Mouse (Mus musculus): ENCODE measurements around the gene Schip1. TPM values are rescaled to one million over a fixed set of nuclear protein-coding genes. Genes with fewer than 3 reads are reported as not detected.

Schip1 gene
- polyA plus RNA-seq, 1 experiment from 2014 or later, result 60.3 TPM

GRCm38 (mm10) chr3:68377452-68378198, 313.0 kb downstream of the Schip1 start:
- no peaks in the 10 kb centered on the region for H3K36me3 ChIP-seq (ENCODE audit: control insufficient read depth, insufficient read depth)
- H3K9me3 ChIP-seq (replicated peaks; ENCODE audit: control insufficient read depth, low read length), result no peaks in the 10 kb centered on the region
- no peak overlapping the region for H3K4me2 ChIP-seq (ENCODE audit: low read depth, low read length)
- H3K9ac ChIP-seq (ENCODE audit: low read length), result no peak overlapping the region
- no peaks in the 10 kb centered on the region for H3K4me1 ChIP-seq (ENCODE audit: control insufficient read depth, insufficient read depth, low read length)
- ATAC-seq (replicated peaks; ENCODE audit: extremely low read depth, insufficient read depth, low FRiP score), result no peak
- H3K27me3 ChIP-seq (ENCODE audit: control insufficient read depth, insufficient read depth, low read length), result no peaks in the 10 kb centered on the region
- H3K27ac ChIP-seq (ENCODE audit: low read length), result no peak overlapping the region
- WGBS, result 73% methylated on average over 7 of the region's 7 CpGs
- H3K4me3 ChIP-seq (ENCODE audit: low read length), result no peak overlapping the region

DNA sequence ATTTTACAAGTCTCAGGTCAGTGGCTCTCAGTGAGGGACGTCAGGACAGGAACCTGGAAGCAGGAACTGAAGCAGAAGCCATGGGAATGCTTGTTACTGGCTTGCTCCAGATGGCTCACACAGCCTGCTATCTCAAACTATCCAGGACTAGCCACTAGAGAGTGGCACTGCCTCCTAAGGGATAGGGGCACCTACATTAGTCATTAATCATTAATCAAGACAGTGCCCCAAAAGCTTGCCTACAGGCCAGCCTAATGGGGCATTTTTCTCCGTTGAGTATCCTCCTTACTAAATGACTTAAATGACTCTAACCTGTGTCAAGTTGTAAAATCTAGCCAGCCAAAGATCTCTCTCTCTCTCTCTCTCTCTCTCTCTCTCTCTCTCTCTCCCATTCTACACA, 314.2 kb downstream of the Schip1 start:
- Histone ChIP-seq H3K4me2 (ENCODE audit: low read depth, low read length) (no peak overlapping the region), H3K4me3 (ENCODE audit: low read length) (no peak overlapping the region), H3K27me3 (ENCODE audit: control insufficient read depth, insufficient read depth, low read length) (no peaks in the 10 kb centered on the region), H3K36me3 (ENCODE audit: control insufficient read depth, insufficient read depth) (no peaks in the 10 kb centered on the region), H3K9me3 (replicated peaks; ENCODE audit: control insufficient read depth, low read length) (no peaks in the 10 kb centered on the region), H3K4me1 (ENCODE audit: control insufficient read depth, insufficient read depth, low read length) (no peaks in the 10 kb centered on the region), H3K9ac (ENCODE audit: low read length) (no peak overlapping the region), H3K27ac (ENCODE audit: low read length) (no peak overlapping the region)
- 71% methylated on average over 2 of the region's 2 CpGs for WGBS
- no peak for ATAC-seq (replicated peaks; ENCODE audit: extremely low read depth, insufficient read depth, low FRiP score)

DNA sequence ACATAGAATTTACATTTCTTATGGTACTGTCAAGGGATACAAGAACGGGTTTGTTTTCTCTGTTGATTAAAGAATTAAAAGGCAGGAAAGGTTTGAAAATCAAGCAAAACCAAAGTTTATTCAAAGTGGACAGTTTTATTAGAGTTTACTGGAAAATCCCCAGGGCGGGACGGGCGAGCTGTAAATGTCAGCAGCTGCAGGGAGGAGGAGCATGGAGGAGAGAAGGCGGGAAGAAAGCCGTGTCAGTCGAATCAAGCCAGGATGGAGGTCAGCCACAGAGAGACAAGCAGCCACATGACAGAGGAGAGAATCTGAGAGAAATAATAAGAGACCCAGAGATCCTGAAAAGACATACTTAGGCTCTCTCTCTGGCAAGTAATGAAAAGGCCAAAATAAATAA, 314.6 kb downstream of the Schip1 start:
- no peak overlapping the region for H3K9ac ChIP-seq (ENCODE audit: low read length)
- no peak for ATAC-seq (replicated peaks; ENCODE audit: extremely low read depth, insufficient read depth, low FRiP score)
- 44% methylated on average over 7 of the region's 7 CpGs for WGBS

DNA sequence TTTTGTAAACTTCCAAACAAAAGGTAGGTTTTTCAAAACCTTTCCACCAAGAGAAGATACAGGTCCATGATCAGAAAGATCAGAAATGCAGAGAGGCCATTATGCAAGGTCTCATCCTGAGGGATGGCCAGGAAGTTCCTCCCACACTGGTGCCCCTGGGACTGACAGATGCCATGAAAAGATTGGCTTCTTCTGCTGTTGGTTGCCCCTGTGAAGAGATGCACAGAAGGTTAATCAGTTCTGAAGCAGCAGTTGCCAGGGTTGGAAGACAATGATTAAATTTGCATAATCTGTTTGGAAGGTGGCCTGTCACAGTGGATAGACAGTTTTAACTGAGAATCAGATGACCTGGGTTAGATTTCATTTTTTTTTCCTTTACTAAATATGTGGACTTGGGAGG, 319.1 kb downstream of the Schip1 start:
- H3K4me3 ChIP-seq (ENCODE audit: low read length), result no peak overlapping the region
- H3K27me3 ChIP-seq (ENCODE audit: control insufficient read depth, insufficient read depth, low read length), result no peaks in the 10 kb centered on the region
- no peak overlapping the region for H3K9ac ChIP-seq (ENCODE audit: low read length)
- no peak for ATAC-seq (replicated peaks; ENCODE audit: extremely low read depth, insufficient read depth, low FRiP score)
- no peak overlapping the region for H3K4me2 ChIP-seq (ENCODE audit: low read depth, low read length)
- no peaks in the 10 kb centered on the region for H3K36me3 ChIP-seq (ENCODE audit: control insufficient read depth, insufficient read depth)
- H3K9me3 ChIP-seq (replicated peaks; ENCODE audit: control insufficient read depth, low read length), result no peaks in the 10 kb centered on the region
- no peaks in the 10 kb centered on the region for H3K4me1 ChIP-seq (ENCODE audit: control insufficient read depth, insufficient read depth, low read length)
- H3K27ac ChIP-seq (ENCODE audit: low read length), result no peak overlapping the region

More for the DNA sequence above, 314.6 kb downstream of the Schip1 start:
- Histone ChIP-seq H3K4me3 (ENCODE audit: low read length) (no peak overlapping the region), H3K27ac (ENCODE audit: low read length) (no peak overlapping the region), H3K4me1 (ENCODE audit: control insufficient read depth, insufficient read depth, low read length) (no peaks in the 10 kb centered on the region), H3K36me3 (ENCODE audit: control insufficient read depth, insufficient read depth) (no peaks in the 10 kb centered on the region), H3K27me3 (ENCODE audit: control insufficient read depth, insufficient read depth, low read length) (no peaks in the 10 kb centered on the region), H3K9me3 (replicated peaks; ENCODE audit: control insufficient read depth, low read length) (no peaks in the 10 kb centered on the region), H3K4me2 (ENCODE audit: low read depth, low read length) (no peak overlapping the region)

DNA sequence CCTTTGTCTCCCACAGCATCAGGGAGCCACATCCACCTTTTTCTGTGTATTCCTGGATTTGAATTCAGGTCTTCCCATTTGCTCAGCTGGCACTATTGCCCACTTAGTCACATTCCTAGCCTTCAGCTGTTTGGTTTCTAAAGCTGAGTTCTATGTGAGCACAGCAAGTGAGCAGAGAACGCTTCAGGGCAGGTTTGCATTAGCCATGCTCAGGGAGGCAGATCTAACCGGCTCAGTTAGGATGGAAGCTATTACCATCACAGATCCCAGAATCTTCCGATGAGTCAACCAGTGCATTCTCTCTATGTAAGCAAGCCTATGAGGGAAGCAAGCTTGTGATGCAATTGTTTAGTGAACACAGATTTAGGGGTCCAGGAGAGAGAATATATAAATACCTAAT, 320.9 kb downstream of the Schip1 start:
- no peak overlapping the region for H3K4me2 ChIP-seq (ENCODE audit: low read depth, low read length)
- H3K27ac ChIP-seq (ENCODE audit: low read length), result no peak overlapping the region
- H3K4me3 ChIP-seq (ENCODE audit: low read length), result no peak overlapping the region
- no peak for ATAC-seq (replicated peaks; ENCODE audit: extremely low read depth, insufficient read depth, low FRiP score)
- WGBS, result 81% methylated on average over 3 of the region's 3 CpGs
- H3K9ac ChIP-seq (ENCODE audit: low read length), result no peak overlapping the region
- no peaks in the 10 kb centered on the region for H3K9me3 ChIP-seq (replicated peaks; ENCODE audit: control insufficient read depth, low read length)
- H3K4me1 ChIP-seq (ENCODE audit: control insufficient read depth, insufficient read depth, low read length), result no peaks in the 10 kb centered on the region
- no peaks in the 10 kb centered on the region for H3K27me3 ChIP-seq (ENCODE audit: control insufficient read depth, insufficient read depth, low read length)
- no peaks in the 10 kb centered on the region for H3K36me3 ChIP-seq (ENCODE audit: control insufficient read depth, insufficient read depth)

DNA sequence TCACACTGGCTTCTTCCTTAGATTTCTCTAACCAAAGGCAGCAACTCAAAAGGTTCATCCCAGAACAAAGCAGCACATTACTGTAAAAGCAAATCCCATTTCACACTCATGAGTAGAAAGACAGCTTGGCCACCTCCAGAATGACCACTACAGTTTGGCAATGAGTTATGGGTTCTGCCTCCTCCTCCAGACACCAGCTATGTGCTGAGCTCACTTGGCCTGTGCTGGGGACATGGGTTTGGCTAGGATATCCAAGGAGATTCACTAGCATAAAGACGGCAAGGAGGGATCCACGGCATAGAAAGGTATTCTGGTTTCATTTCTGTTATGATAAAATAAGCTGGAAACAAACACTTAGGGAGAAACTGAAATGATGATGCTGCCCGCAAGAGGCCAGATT, 323.4 kb downstream of the Schip1 start:
- Histone ChIP-seq H3K9ac (ENCODE audit: low read length) (no peak overlapping the region), H3K4me3 (ENCODE audit: low read length) (no peak overlapping the region), H3K4me2 (ENCODE audit: low read depth, low read length) (no peak overlapping the region), H3K9me3 (replicated peaks; ENCODE audit: control insufficient read depth, low read length) (no peaks in the 10 kb centered on the region), H3K4me1 (ENCODE audit: control insufficient read depth, insufficient read depth, low read length) (no peaks in the 10 kb centered on the region), H3K36me3 (ENCODE audit: control insufficient read depth, insufficient read depth) (no peaks in the 10 kb centered on the region), H3K27ac (ENCODE audit: low read length) (no peak overlapping the region), H3K27me3 (ENCODE audit: control insufficient read depth, insufficient read depth, low read length) (no peaks in the 10 kb centered on the region)
- no peak for ATAC-seq (replicated peaks; ENCODE audit: extremely low read depth, insufficient read depth, low FRiP score)
- 88% methylated on average over 3 of the region's 3 CpGs for WGBS

- no peaks in the 10 kb centered on the region for H3K36me3 ChIP-seq (ENCODE audit: control insufficient read depth, insufficient read depth)
- 75% methylated on average over 2 of the region's 2 CpGs for WGBS
- H3K9me3 ChIP-seq (replicated peaks; ENCODE audit: control insufficient read depth, low read length), result no peaks in the 10 kb centered on the region
- no peak overlapping the region for H3K27ac ChIP-seq (ENCODE audit: low read length)
- H3K4me3 ChIP-seq (ENCODE audit: low read length), result no peak overlapping the region
- H3K4me2 ChIP-seq (ENCODE audit: low read depth, low read length), result no peak overlapping the region
- H3K4me1 ChIP-seq (ENCODE audit: control insufficient read depth, insufficient read depth, low read length), result no peaks in the 10 kb centered on the region
- ATAC-seq (replicated peaks; ENCODE audit: extremely low read depth, insufficient read depth, low FRiP score), result no peak
- no peaks in the 10 kb centered on the region for H3K27me3 ChIP-seq (ENCODE audit: control insufficient read depth, insufficient read depth, low read length)
- no peak overlapping the region for H3K9ac ChIP-seq (ENCODE audit: low read length)
Measured at GRCm38 (mm10) chr3:68393578-68393977, 329.0 kb downstream of the Schip1 start.

GRCm38 (mm10) chr3:68398691-68399090, 334.1 kb downstream of the Schip1 start:
- 78% methylated on average over 3 of the region's 3 CpGs for whole genome bisulfite sequencing
- no peak overlapping the region for H3K4me3 ChIP-seq (ENCODE audit: low read length)

GRCm38 (mm10) chr3:68400121-68400520, 335.5 kb downstream of the Schip1 start:
- H3K27me3 ChIP-seq (ENCODE audit: control insufficient read depth, insufficient read depth, low read length), result no peaks in the 10 kb centered on the region
- no peak overlapping the region for H3K4me3 ChIP-seq (ENCODE audit: low read length)
- no peaks in the 10 kb centered on the region for H3K36me3 ChIP-seq (ENCODE audit: control insufficient read depth, insufficient read depth)
- WGBS, result 67% methylated on average over 7 of the region's 7 CpGs
- H3K9ac ChIP-seq (ENCODE audit: low read length), result no peak overlapping the region
- H3K4me2 ChIP-seq (ENCODE audit: low read depth, low read length), result no peak overlapping the region
- no peaks in the 10 kb centered on the region for H3K4me1 ChIP-seq (ENCODE audit: control insufficient read depth, insufficient read depth, low read length)
- ATAC-seq (replicated peaks; ENCODE audit: extremely low read depth, insufficient read depth, low FRiP score), result no peak
- H3K9me3 ChIP-seq (replicated peaks; ENCODE audit: control insufficient read depth, low read length), result no peaks in the 10 kb centered on the region
- no peak overlapping the region for H3K27ac ChIP-seq (ENCODE audit: low read length)

More at GRCm38 (mm10) chr3:68398691-68399090, 334.1 kb downstream of the Schip1 start:
- H3K9me3 ChIP-seq (replicated peaks; ENCODE audit: control insufficient read depth, low read length), result no peaks in the 10 kb centered on the region
- no peak overlapping the region for H3K9ac ChIP-seq (ENCODE audit: low read length)
- no peaks in the 10 kb centered on the region for H3K4me1 ChIP-seq (ENCODE audit: control insufficient read depth, insufficient read depth, low read length)
- no peak overlapping the region for H3K4me2 ChIP-seq (ENCODE audit: low read depth, low read length)
- ATAC-seq (replicated peaks; ENCODE audit: extremely low read depth, insufficient read depth, low FRiP score), result no peak
- H3K36me3 ChIP-seq (ENCODE audit: control insufficient read depth, insufficient read depth), result no peaks in the 10 kb centered on the region
- no peaks in the 10 kb centered on the region for H3K27me3 ChIP-seq (ENCODE audit: control insufficient read depth, insufficient read depth, low read length)
- no peak overlapping the region for H3K27ac ChIP-seq (ENCODE audit: low read length)
